Mouse (Mus musculus) limb, embryonic 10.5 days (tissue): ENCODE measurements at regions not wholly inside any gene's neighbourhood (a gene's known extent, or its start where the extent isn't known, plus 50 kb on each side); places are given as distances from the start of the nearest gene placed in this dataset. TPM values are rescaled to one million over a fixed set of nuclear protein-coding genes. Genes with fewer than 3 reads are reported as not detected.

Experiments
- DNase-seq: peaks from one replicate; pipeline ENCODE4 v3.0.0-alpha.2; 2017; ENCODE audit warnings: low spot score
- H3K27ac ChIP-seq: fragments of 300-500 bp; sonication (generic); 2 replicates; pipeline ENCODE4 v1.5.1; 2016; ENCODE audit warnings: mild to moderate bottlenecking
- H3K27me3 ChIP-seq: fragments of 300-500 bp; sonication (generic); 2 replicates; pipeline ENCODE4 v1.6.1; 2016; ENCODE audit warnings: low read depth, mild to moderate bottlenecking; ENCODE audit not compliant: poor library complexity, severe bottlenecking
- H3K36me3 ChIP-seq: fragments of 300-500 bp; sonication (generic); 2 replicates; pipeline ENCODE4 v1.6.1; 2016; ENCODE audit warnings: mild to moderate bottlenecking, moderate library complexity
- H3K4me1 ChIP-seq: fragments of 300-500 bp; sonication (generic); 2 replicates; pipeline ENCODE4 v1.6.1; 2016
- H3K4me3 ChIP-seq: fragments of 300-500 bp; sonication (generic); 2 replicates; pipeline ENCODE4 v1.5.1; 2016; ENCODE audit warnings: mild to moderate bottlenecking, moderate library complexity
- H3K9me3 ChIP-seq: fragments of 300-500 bp; sonication (generic); replicated peaks from 2 replicates; pipeline ENCODE4 v1.6.1; 2016; ENCODE audit warnings: mild to moderate bottlenecking
- WGBS: fragments of 180-500 bp; shearing (Covaris S2); methylation state at CpG from one replicate; pipeline ENCODE4 v1.1.7; 2016; 5-methylcytosine and 5-hydroxymethylcytosine counted together
- microRNA-seq: library from miRNA; unstranded; fragments of <30 nt; microRNA quantifications from one replicate; pipeline ENCODE4, GENCODE M21; 2017

DNA sequence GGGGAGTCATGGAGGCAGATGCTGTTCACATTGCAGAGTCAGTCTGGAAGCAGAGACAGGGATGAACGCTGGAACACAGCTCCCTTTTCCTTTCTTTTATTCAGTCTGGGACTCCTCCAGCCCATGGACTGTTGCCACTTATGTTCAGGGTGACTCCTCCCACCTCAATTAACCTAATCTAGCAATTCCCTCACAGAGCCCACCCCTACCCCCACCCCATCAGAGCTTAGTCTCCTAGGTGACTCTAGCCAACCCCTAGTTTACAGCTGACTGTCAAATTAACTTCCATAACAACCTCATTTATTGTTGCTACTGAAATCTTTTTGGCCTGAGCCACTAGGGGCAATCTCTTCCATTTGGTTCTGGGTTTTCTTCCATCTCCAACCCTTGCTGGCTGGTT lies 85.2 kb upstream of the Fam19a5 start:
- WGBS, result 38% methylated on average over 1 of the region's 1 CpGs
- Histone ChIP-seq H3K36me3 (no peaks in the 10 kb centered on the region), H3K4me3 (no peak overlapping the region), H3K27me3 (no peaks in the 10 kb centered on the region), H3K9me3 (no peaks in the 10 kb centered on the region), H3K27ac (no peak overlapping the region), H3K4me1 (no peaks in the 10 kb centered on the region)
- no peak for DNase-seq

DNA sequence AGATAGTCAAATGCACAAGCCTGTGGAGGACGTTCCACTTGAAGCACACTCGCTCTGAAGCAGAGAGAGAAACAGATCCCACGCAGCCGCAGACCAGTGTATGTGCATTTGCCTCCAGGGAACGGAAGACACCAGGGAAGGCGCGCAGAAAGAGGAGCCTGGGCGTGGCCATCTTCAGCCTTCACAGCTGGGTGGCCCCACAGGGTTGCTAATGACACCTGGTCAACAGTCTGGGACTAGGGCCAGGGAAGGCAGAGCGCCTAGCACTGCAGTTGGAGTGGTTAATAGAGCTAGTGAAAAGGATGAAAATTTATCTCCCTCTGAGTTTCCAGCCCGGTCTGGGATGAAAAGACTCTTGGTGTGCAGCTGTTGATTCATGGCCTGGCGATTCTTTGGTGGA lies 67.9 kb upstream of the Fam19a5 start:
- no peak overlapping the region for H3K4me3 ChIP-seq
- H3K4me1 ChIP-seq, result peaks cover 9% of the 10 kb centered on the region
- H3K9me3 ChIP-seq, result no peaks in the 10 kb centered on the region
- H3K36me3 ChIP-seq, result no peaks in the 10 kb centered on the region
- WGBS, result 44% methylated on average over 11 of the region's 11 CpGs
- no peaks in the 10 kb centered on the region for H3K27me3 ChIP-seq
- no peak overlapping the region for H3K27ac ChIP-seq
- DNase-seq, result no peak

GRCm38 (mm10) chr15:87476862-87477490 lies 67.1 kb upstream of the Fam19a5 start:
- no peak for DNase-seq
- Histone ChIP-seq H3K36me3 (no peaks in the 10 kb centered on the region), H3K9me3 (no peaks in the 10 kb centered on the region), H3K27ac (no peak overlapping the region), H3K4me3 (no peak overlapping the region), H3K27me3 (no peaks in the 10 kb centered on the region), H3K4me1 (peaks cover 9% of the 10 kb centered on the region)
- 79% methylated on average over 14 of the region's 14 CpGs for WGBS

DNA sequence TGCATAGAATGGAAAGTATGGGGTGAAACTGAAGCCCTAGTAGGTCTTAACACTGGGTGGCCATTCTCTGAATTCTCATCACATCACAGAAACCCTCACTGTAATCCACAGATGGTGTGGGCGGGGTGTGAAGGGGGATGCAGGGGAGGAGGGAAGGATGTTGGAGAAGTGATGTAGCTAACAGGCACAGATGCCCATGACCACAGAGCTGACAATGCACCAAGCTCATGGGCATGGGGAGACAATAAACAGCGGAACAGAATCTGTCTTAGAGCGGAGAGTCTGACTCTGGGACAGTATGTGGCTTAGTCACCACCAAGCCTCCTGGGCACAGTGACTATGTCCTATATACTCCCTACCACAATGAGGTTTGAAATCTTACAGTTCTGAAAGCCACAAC lies 63.3 kb upstream of the Fam19a5 start:
- Histone ChIP-seq H3K27ac (no peak overlapping the region), H3K9me3 (no peaks in the 10 kb centered on the region), H3K4me3 (no peak overlapping the region), H3K4me1 (peaks cover 9% of the 10 kb centered on the region), H3K27me3 (no peaks in the 10 kb centered on the region), H3K36me3 (no peaks in the 10 kb centered on the region)
- 76% methylated on average over 3 of the region's 3 CpGs for WGBS
- no peak for DNase-seq

Small RNA genes in the stretch of these regions (microRNA-seq; reads per million reads assigned to microRNA genes)
- gene Gm23416, result not detected
